Mouse (Mus musculus): ENCODE data around the gene Slc35d2. TPM values are rescaled to one million over a fixed set of nuclear protein-coding genes. Genes with fewer than 3 reads are reported as not detected.

The Slc35d2 gene
- total and polyA plus RNA-seq, 3 experiments = 1.3 to 3.1 (median 1.6) TPM

GRCm38 (mm10) chr13:64161916-64162611 is 32.9 kb upstream of the Slc35d2 start:
- Histone ChIP-seq H3K4me3 (peak overlapping the region; percentile 86), H3K27ac (peak overlapping the region; percentile 78), H3K9ac (ENCODE audit: low read depth, low read length) (peak overlapping the region; percentile 98), H3K79me2 (replicated peaks; ENCODE audit: control insufficient read depth, insufficient read depth, low read length) (no peaks in the 10 kb centered on the region), H3K36me3 (ENCODE audit: control insufficient read depth, insufficient read depth, low read length) (no peaks in the 10 kb centered on the region), H3K4me1 (ENCODE audit: control insufficient read depth, insufficient read depth, low read length) (peaks cover 1% of the 10 kb centered on the region), H3K27me3 (ENCODE audit: control insufficient read depth, insufficient read depth, low read length) (no peaks in the 10 kb centered on the region)
- intact Hi-C loops (cut with DNase I) = loop anchor here (1.0 to 10.0 kb wide), 4 partner anchors 9 to 597 kb away; partner anchors contain the start of genes Cdk20 and Zfp367
- no peak for DNase-seq
- WGBS = under 1% methylated on average over 71 of the region's 71 CpGs
- TF ChIP-seq EP300 (IDR thresholded peaks at IDR 0.05; ENCODE audit: insufficient read depth, low read depth, low read length) = no peak
- no peak; the same call in 1 of the 2 replicates for TF ChIP-seq CTCF (IDR thresholded peaks at IDR 0.05)
- TF ChIP-seq POLR2A (IDR thresholded peaks at IDR 0.05; ENCODE audit: insufficient read depth, low read depth, low read length) = no peak

- H3K36me3 ChIP-seq (ENCODE audit: control insufficient read depth, insufficient read depth, low read length) = no peaks in the 10 kb centered on the region
- intact Hi-C loops (cut with DNase I) = loop anchor here (1.0 to 10.0 kb wide), 4 partner anchors 8 to 597 kb away; partner anchors contain the start of genes Cdk20 and Zfp367
- TF ChIP-seq EP300 (IDR thresholded peaks at IDR 0.05; ENCODE audit: insufficient read depth, low read depth, low read length) = 0 out of 2 replicates have a peak, but pooled peaks have one; percentile 47
- peak; percentile 81 for TF ChIP-seq POLR2A (IDR thresholded peaks at IDR 0.05; ENCODE audit: insufficient read depth, low read depth, low read length)
- no peak for TF ChIP-seq CTCF (IDR thresholded peaks at IDR 0.05)
- peaks cover 1% of the 10 kb centered on the region for H3K4me1 ChIP-seq (ENCODE audit: control insufficient read depth, insufficient read depth, low read length)
- WGBS = under 1% methylated on average over 31 of the region's 31 CpGs
- H3K4me3 ChIP-seq = peak within 1 kb of the TSS; percentile 86
- no peaks in the 10 kb centered on the region for H3K79me2 ChIP-seq (replicated peaks; ENCODE audit: control insufficient read depth, insufficient read depth, low read length)
- peak; percentile 97 to 98 for DNase-seq
- peak within 1 kb of the TSS; percentile 78 for H3K27ac ChIP-seq
- H3K27me3 ChIP-seq (ENCODE audit: control insufficient read depth, insufficient read depth, low read length) = no peaks in the 10 kb centered on the region
- peak within 1 kb of the TSS; percentile 98 for H3K9ac ChIP-seq (ENCODE audit: low read depth, low read length)
These were observed 32.4 kb upstream of the Slc35d2 start, which contains the start of gene Habp4 for GRCm38 (mm10) chr13:64161548-64161915. Gene Habp4 (plus strand): TSS chr13:64161824.

GRCm38 (mm10) chr13:64156966-64157365 is 27.8 kb upstream of the Slc35d2 start:
- no peaks in the 10 kb centered on the region for H3K79me2 ChIP-seq (replicated peaks; ENCODE audit: control insufficient read depth, insufficient read depth, low read length)
- H3K27me3 ChIP-seq (ENCODE audit: control insufficient read depth, insufficient read depth, low read length) = no peaks in the 10 kb centered on the region
- DNase-seq = no peak
- TF ChIP-seq EP300 (IDR thresholded peaks at IDR 0.05; ENCODE audit: insufficient read depth, low read depth, low read length) (no peak), POLR2A (IDR thresholded peaks at IDR 0.05; ENCODE audit: insufficient read depth, low read depth, low read length) (no peak), CTCF (IDR thresholded peaks at IDR 0.05) (no peak)
- no peak overlapping the region for H3K4me3 ChIP-seq
- peaks cover 1% of the 10 kb centered on the region; the same call in 1 of the 2 replicates for H3K4me1 ChIP-seq (ENCODE audit: control insufficient read depth, insufficient read depth, low read length)
- H3K27ac ChIP-seq = no peak overlapping the region
- H3K36me3 ChIP-seq (ENCODE audit: control insufficient read depth, insufficient read depth, low read length) = no peaks in the 10 kb centered on the region
- no peak overlapping the region for H3K9ac ChIP-seq (ENCODE audit: low read depth, low read length)
- intact Hi-C loops (cut with DNase I) = loop anchor here (10.0 kb wide), 2 partner anchors 342 to 1192 kb away; partner anchors contain the start of genes 2010111I01Rik and Ercc6l2

- H3K79me2 ChIP-seq (replicated peaks; ENCODE audit: control insufficient read depth, insufficient read depth, low read length) = no peaks in the 10 kb centered on the region
- TF ChIP-seq EP300 (IDR thresholded peaks at IDR 0.05; ENCODE audit: insufficient read depth, low read depth, low read length) (no peak), POLR2A (IDR thresholded peaks at IDR 0.05; ENCODE audit: insufficient read depth, low read depth, low read length) (no peak), CTCF (IDR thresholded peaks at IDR 0.05) (peak; percentile 54)
- 39% methylated on average over 1 of the region's 1 CpGs for WGBS
- H3K4me1 ChIP-seq (ENCODE audit: control insufficient read depth, insufficient read depth, low read length) = no peaks in the 10 kb centered on the region; the same call in 1 of the 2 replicates
- intact Hi-C loops (cut with DNase I) = loop anchor here (10.0 kb wide), 2 partner anchors 340 to 1190 kb away; partner anchors contain the start of genes 2010111I01Rik and Ercc6l2
- H3K27ac ChIP-seq = no peak overlapping the region; the same call in 1 of the 2 replicates
- DNase-seq = peak in 1 of 2 experiments; percentile 24
- no peak overlapping the region for H3K4me3 ChIP-seq
- no peaks in the 10 kb centered on the region for H3K27me3 ChIP-seq (ENCODE audit: control insufficient read depth, insufficient read depth, low read length)
- no peaks in the 10 kb centered on the region; the same call in none of the 2 replicates for H3K36me3 ChIP-seq (ENCODE audit: control insufficient read depth, insufficient read depth, low read length)
- no peak overlapping the region for H3K9ac ChIP-seq (ENCODE audit: low read depth, low read length)
These were observed 26.0 kb upstream of the Slc35d2 start for GRCm38 (mm10) chr13:64155171-64155571.

GRCm38 (mm10) chr13:64154651-64155050 is 25.5 kb upstream of the Slc35d2 start:
- DNase-seq = no peak
- intact Hi-C loops (cut with DNase I) = loop anchor here (10.0 kb wide), 2 partner anchors 340 to 1190 kb away; partner anchors contain the start of genes 2010111I01Rik and Ercc6l2

More at GRCm38 (mm10) chr13:64154651-64155050, 25.5 kb upstream of the Slc35d2 start:
- Histone ChIP-seq H3K9ac (ENCODE audit: low read depth, low read length) (no peak overlapping the region), H3K4me3 (no peak overlapping the region), H3K27me3 (ENCODE audit: control insufficient read depth, insufficient read depth, low read length) (no peaks in the 10 kb centered on the region), H3K36me3 (ENCODE audit: control insufficient read depth, insufficient read depth, low read length) (no peaks in the 10 kb centered on the region; the same call in none of the 2 replicates), H3K4me1 (ENCODE audit: control insufficient read depth, insufficient read depth, low read length) (no peaks in the 10 kb centered on the region; the same call in 1 of the 2 replicates), H3K27ac (peak overlapping the region; percentile 5; the same call in 1 of the 2 replicates), H3K79me2 (replicated peaks; ENCODE audit: control insufficient read depth, insufficient read depth, low read length) (no peaks in the 10 kb centered on the region)
- 44% methylated on average over 2 of the region's 2 CpGs for WGBS
- TF ChIP-seq POLR2A (IDR thresholded peaks at IDR 0.05; ENCODE audit: insufficient read depth, low read depth, low read length) (no peak), CTCF (IDR thresholded peaks at IDR 0.05) (no peak), EP300 (IDR thresholded peaks at IDR 0.05; ENCODE audit: insufficient read depth, low read depth, low read length) (no peak)

All from heart, adult 2 months (tissue).